In the genomic region with DNA sequence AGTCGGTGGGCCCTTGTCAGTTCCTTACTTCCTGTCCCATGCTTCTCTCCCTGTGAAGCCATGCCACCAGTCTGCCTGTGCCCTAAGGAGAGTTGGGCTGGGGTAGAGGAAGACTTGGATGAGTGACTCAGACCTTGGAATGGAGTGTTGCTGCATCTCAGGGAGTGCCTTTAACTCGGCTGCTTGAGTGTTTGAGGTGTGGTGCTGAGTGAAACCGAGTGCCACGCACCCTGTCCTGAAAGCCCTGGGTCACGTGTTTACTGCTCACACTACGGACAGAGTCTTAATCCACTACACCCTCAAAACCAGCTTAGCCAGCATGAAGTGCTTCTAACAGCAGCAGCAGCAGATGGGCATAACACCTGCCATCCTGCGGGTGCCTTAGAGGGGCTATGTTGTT, we compare ENCODE assay signal across 22 mouse cellular contexts. TPM values are rescaled to one million over a fixed set of nuclear protein-coding genes. Genes with fewer than 3 reads are reported as not detected.
DNase-seq lines count a peak whose midpoint lies in the region; ATAC-seq and TF ChIP-seq lines count a peak whose summit lies in the region.
"Had no signal": no experiment of that assay in that cellular context is flagged by ENCODE, and none has a peak within 500 bp of the region (broad histone marks: within the 10 kb centered on the region; RNA-seq: fewer than 3 reads in every experiment).

No protein-coding gene starts in this region.

- no peak overlapping the region for H3K4me2 ChIP-seq in lung, embryonic 16.5 days (ENCODE audit: low read depth, low read length)
- H3K4me2 ChIP-seq in kidney, embryonic 15.5 days, result no peak overlapping the region
- H3K4me2 ChIP-seq: embryonic facial prominence, embryonic 12.5 days; forebrain, embryonic 13.5 days; heart, embryonic 13.5 days; hindbrain, embryonic 12.5 days had no signal

- H3K27me3 ChIP-seq in lung, embryonic 16.5 days (ENCODE audit: control insufficient read depth, insufficient read depth, low read depth, low read length), result no peaks in the 10 kb centered on the region
- H3K27me3 ChIP-seq in small intestine, adult 2 months (ENCODE audit: control insufficient read depth, insufficient read depth, low read length), result no peaks in the 10 kb centered on the region
- no peaks in the 10 kb centered on the region for H3K27me3 ChIP-seq in kidney, embryonic 15.5 days
- H3K27me3 ChIP-seq: embryonic facial prominence, embryonic 12.5 days; forebrain, embryonic 13.5 days; heart, embryonic 13.5 days; hindbrain, embryonic 12.5 days had no signal

- TF ChIP-seq POLR2A in lung, adult 2 months (IDR thresholded peaks at IDR 0.05; ENCODE audit: borderline replicate concordance, extremely low read depth, low read depth, low read length), result no peak
- no peak for TF ChIP-seq POLR2A in small intestine, adult 2 months (IDR thresholded peaks at IDR 0.05; ENCODE audit: low read depth, low read length)

- H3K9me3 ChIP-seq in lung, embryonic 16.5 days (ENCODE audit: control insufficient read depth, low read length), result no peaks in the 10 kb centered on the region
- H3K9me3 ChIP-seq in kidney, embryonic 15.5 days (replicated peaks), result no peaks in the 10 kb centered on the region
- H3K9me3 ChIP-seq: embryonic facial prominence, embryonic 12.5 days; forebrain, embryonic 13.5 days; heart, embryonic 13.5 days; hindbrain, embryonic 12.5 days had no signal

- no peak overlapping the region for H3K27ac ChIP-seq in lung, embryonic 16.5 days (ENCODE audit: low read length)
- H3K27ac ChIP-seq in small intestine, adult 2 months (ENCODE audit: insufficient read depth, low read depth, low read length), result peak overlapping the region; percentile 93
- H3K27ac ChIP-seq in kidney, embryonic 15.5 days, result no peak overlapping the region
- H3K27ac ChIP-seq: embryonic facial prominence, embryonic 12.5 days; forebrain, embryonic 13.5 days; gastrocnemius, adult 2 months; heart, embryonic 13.5 days; hindbrain, embryonic 12.5 days had no signal

- no peaks in the 10 kb centered on the region for H3K4me1 ChIP-seq in lung, embryonic 16.5 days (replicated peaks; ENCODE audit: control insufficient read depth, insufficient read depth, low read length)
- H3K4me1 ChIP-seq in lung, adult 2 months (ENCODE audit: control insufficient read depth, insufficient read depth, low read length), result no peaks in the 10 kb centered on the region
- H3K4me1 ChIP-seq in small intestine, adult 2 months (ENCODE audit: control insufficient read depth, insufficient read depth, insufficient read length, low read length), result peaks cover 5% of the 10 kb centered on the region; the same call in 1 of the 2 replicates
- no peaks in the 10 kb centered on the region for H3K4me1 ChIP-seq in kidney, embryonic 15.5 days
- H3K4me1 ChIP-seq: embryonic facial prominence, embryonic 12.5 days; forebrain, embryonic 13.5 days; heart, embryonic 13.5 days; hindbrain, embryonic 12.5 days had no signal

- H3K36me3 ChIP-seq in lung, embryonic 16.5 days (ENCODE audit: control insufficient read depth, insufficient read depth, low read length), result no peaks in the 10 kb centered on the region
- no peaks in the 10 kb centered on the region for H3K36me3 ChIP-seq in small intestine, adult 2 months (ENCODE audit: control insufficient read depth, insufficient read depth, low read length)
- no peaks in the 10 kb centered on the region for H3K36me3 ChIP-seq in kidney, embryonic 15.5 days
- H3K36me3 ChIP-seq: embryonic facial prominence, embryonic 12.5 days; heart, embryonic 13.5 days; hindbrain, embryonic 12.5 days had no signal

- 66% methylated on average over 7 of the region's 7 CpGs for WGBS in lung, embryonic 16.5 days
- 65% methylated on average over 7 of the region's 7 CpGs for WGBS in lung, adult 2 months
- 55% methylated on average over 7 of the region's 7 CpGs for WGBS in small intestine, adult 2 months
- 85% methylated on average over 7 of the region's 7 CpGs for WGBS in kidney, embryonic 15.5 days

- no peak overlapping the region for H3K9ac ChIP-seq in lung, embryonic 16.5 days (ENCODE audit: low read length)
- no peak overlapping the region for H3K9ac ChIP-seq in kidney, embryonic 15.5 days
- H3K9ac ChIP-seq: embryonic facial prominence, embryonic 12.5 days; forebrain, embryonic 13.5 days; forebrain, postnatal 0 days; heart, embryonic 13.5 days; hindbrain, embryonic 12.5 days had no signal

- 0 out of 2 replicates have a peak, but pooled peaks have one; percentile 43 for ATAC-seq in lung, embryonic 16.5 days (ENCODE audit: low read depth)
- ATAC-seq in kidney, embryonic 15.5 days (replicated peaks; ENCODE audit: low FRiP score), result no peak
- no peak for ATAC-seq in activated CD4-positive, CD25-positive, alpha-beta regulatory T cell, adult 4 months
- ATAC-seq: forebrain, embryonic 13.5 days; forebrain, postnatal 0 days; hindbrain, embryonic 16.5 days had no signal

- no peak for TF ChIP-seq CTCF in lung, adult 2 months (IDR thresholded peaks at IDR 0.05; ENCODE audit: insufficient read depth, low read length)
- no peak for TF ChIP-seq CTCF in small intestine, adult 2 months (IDR thresholded peaks at IDR 0.05; ENCODE audit: extremely low read depth, insufficient read length, insufficient replicate concordance, low read depth, low read length)

- H3K4me3 ChIP-seq in lung, embryonic 16.5 days (ENCODE audit: low read length), result no peak overlapping the region
- no peak overlapping the region for H3K4me3 ChIP-seq in lung, adult 2 months (replicated peaks; ENCODE audit: extremely low read depth, low read depth, low read length)
- H3K4me3 ChIP-seq in small intestine, adult 2 months (ENCODE audit: low read depth, low read length), result no peak overlapping the region
- no peak overlapping the region for H3K4me3 ChIP-seq in kidney, embryonic 15.5 days (replicated peaks)
- H3K4me3 ChIP-seq: embryonic facial prominence, embryonic 12.5 days; forebrain, embryonic 13.5 days; gastrocnemius, adult 2 months; heart, embryonic 13.5 days; hindbrain, embryonic 12.5 days had no signal

- DNase-seq in lung, adult 2 months, result no peak
- peak; percentile 5 for DNase-seq in lung, postnatal 10 days
- DNase-seq in B cell, adult 2 months, result no peak
- DNase-seq: adrenal gland, postnatal 14 days; cerebellum, adult 11-12 months; cerebellum, adult 9-10 months; cerebellum, postnatal 25 days; forebrain, postnatal 0 days; gastrocnemius, adult 2 months; gastrocnemius, postnatal 25 days; heart, postnatal 36 days had no signal

RNA-seq across cellular contexts. Expression of a gene that starts 30.5 kb away (rescaled TPM):
- not detected in 2 replicates for polyA plus RNA-seq in lung, embryonic 16.5 days (2015; fragmentation: Nextera tagmentation; extraction: Ambion mirVana)
- polyA plus RNA-seq in lung, adult 2 months (2012; rRNA removed), result not detected in 2 replicates
- polyA plus RNA-seq in small intestine, adult 2 months (2012; rRNA removed), result not detected in 2 replicates
- not detected in 2 replicates for polyA plus RNA-seq in kidney, embryonic 15.5 days (2015; fragmentation: Nextera tagmentation; extraction: Ambion mirVana)
- polyA plus RNA-seq in activated CD4-positive, CD25-positive, alpha-beta regulatory T cell, adult 4 months (2017; shearing (Covaris generic)), result not detected
- polyA plus RNA-seq: cortical plate, adult 2 months; embryonic facial prominence, embryonic 12.5 days; forebrain, embryonic 13.5 days; forebrain, postnatal 0 days; heart, embryonic 13.5 days; heart, postnatal 0 days; hindbrain, embryonic 12.5 days; hindbrain, embryonic 16.5 days had no signal

RNA-seq across cellular contexts. Expression of a gene that starts 57.7 kb away (rescaled TPM):
- polyA plus RNA-seq in lung, embryonic 16.5 days (2015; fragmentation: Nextera tagmentation; extraction: Ambion mirVana), result 19.0 and 21.3 TPM in 2 replicates
- polyA plus RNA-seq in lung, adult 2 months (2012; rRNA removed), result 3.7 and 4.9 TPM in 2 replicates
- polyA plus RNA-seq in small intestine, adult 2 months (2012; rRNA removed), result 1.4 and 4.9 TPM in 2 replicates
- 20.5 and 20.6 TPM in 2 replicates for polyA plus RNA-seq in kidney, embryonic 15.5 days (2015; fragmentation: Nextera tagmentation; extraction: Ambion mirVana)
- 10 to 100 TPM; 15.6 to 18.9 TPM for polyA plus RNA-seq in activated CD4-positive, CD25-positive, alpha-beta regulatory T cell, adult 4 months (2017; shearing (Covaris generic))
